Mouse (Mus musculus) left cerebral cortex, adult 8-10 months (tissue): ENCODE measurements at regions not wholly inside any gene's neighbourhood (a gene's known extent, or its start where the extent isn't known, plus 50 kb on each side); places are given as distances from the start of the nearest gene placed in this dataset.
A peak's percentile ranks its signal among the peaks of the same experiment; 100 is the strongest.

Experiments used
- DNase-seq, 2 experiments: peaks; one replicate each; pipeline ENCODE4 v3.0.0; 2022; ENCODE audit warnings: low spot score in 2 of 2

GRCm38 (mm10) chr2:106083801-106084800 lies 80.8 kb upstream of the Dnajc24 start:
- no peak for DNase-seq

GRCm38 (mm10) chr2:106083001-106083400 lies 79.7 kb upstream of the Dnajc24 start:
- no peak for DNase-seq

GRCm38 (mm10) chr2:106081951-106082350 lies 78.6 kb upstream of the Dnajc24 start:
- DNase-seq: peak; percentile 10 to 76

- DNase-seq: no peak
Observed at GRCm38 (mm10) chr2:106080626-106081025, 77.3 kb upstream of the Dnajc24 start.

- no peak for DNase-seq
Observed at GRCm38 (mm10) chr2:106078591-106078990, 75.2 kb upstream of the Dnajc24 start.

- no peak for DNase-seq
Observed at GRCm38 (mm10) chr2:106074441-106074840, 71.1 kb upstream of the Dnajc24 start.

GRCm38 (mm10) chr2:106064316-106064715 lies 61.0 kb upstream of the Dnajc24 start:
- no peak for DNase-seq
